Mouse (Mus musculus) lung, adult 18-20 months (tissue): ENCODE data around the gene Surf6.
"Not testable (repeated sequence)": the region's sequence is repeated elsewhere in the genome, so short reads cannot be mapped to it uniquely, and the experiment has no call there.

Experiments
- DNase-seq, 2 experiments: peaks; one replicate each; pipeline ENCODE4 v3.0.0; 2022; ENCODE audit warnings: mixed read lengths in 2 of 2

The Surf6 gene

GRCm38 (mm10) chr2:26912253-26912770 is 9.6 kb upstream of the Surf6 start:
- DNase-seq = no peak

GRCm38 (mm10) chr2:26910994-26911765 is 8.5 kb upstream of the Surf6 start:
- DNase-seq = peak in 1 of 2 experiments; percentile 41

GRCm38 (mm10) chr2:26910124-26910993 is 7.7 kb upstream of the Surf6 start, which contains the start of the genes Med22 and Rpl7a:
Med22 (minus strand) TSS chr2:26910677.
Rpl7a (plus strand) TSS chr2:26910764.
- DNase-seq = peak; percentile 99

GRCm38 (mm10) chr2:26909387-26909784 is 6.7 kb upstream of the Surf6 start:
- DNase-seq = no peak

- DNase-seq = no peak
Measured at GRCm38 (mm10) chr2:26908710-26909386, 6.2 kb upstream of the Surf6 start.

GRCm38 (mm10) chr2:26907109-26907508 is 4.4 kb upstream of the Surf6 start:
- peak in 1 of 2 experiments; percentile 59 for DNase-seq

GRCm38 (mm10) chr2:26906431-26906830 is 3.8 kb upstream of the Surf6 start:
- no peak for DNase-seq

- DNase-seq = no peak
Measured at GRCm38 (mm10) chr2:26905936-26906335, 3.3 kb upstream of the Surf6 start.

GRCm38 (mm10) chr2:26903311-26903710 is 632 bp upstream of the Surf6 start:
- DNase-seq = no peak

GRCm38 (mm10) chr2:26901834-26902400 is 762 bp downstream of the Surf6 start:
- DNase-seq = no peak

- DNase-seq = no peak
Measured at GRCm38 (mm10) chr2:26900731-26901130, 1.9 kb downstream of the Surf6 start.

GRCm38 (mm10) chr2:26895898-26896297 is 6.8 kb downstream of the Surf6 start:
- no peak for DNase-seq

- DNase-seq = not testable (repeated sequence)
Measured at GRCm38 (mm10) chr2:26886170-26886569, 16.5 kb downstream of the Surf6 start.

GRCm38 (mm10) chr2:26885541-26885940 is 17.1 kb downstream of the Surf6 start:
- DNase-seq = not testable (repeated sequence)

GRCm38 (mm10) chr2:26878571-26878970 is 24.1 kb downstream of the Surf6 start:
- DNase-seq = no peak

GRCm38 (mm10) chr2:26870666-26871065 is 32.0 kb downstream of the Surf6 start:
- no peak for DNase-seq

- DNase-seq = no peak
Measured at GRCm38 (mm10) chr2:26864879-26865278, 37.8 kb downstream of the Surf6 start, which contains the start of gene Abo. Abo (minus strand) TSS chr2:26864979.

GRCm38 (mm10) chr2:26862856-26863255 is 39.8 kb downstream of the Surf6 start:
- no peak for DNase-seq

- DNase-seq = peak in 1 of 2 experiments; percentile 9
Measured at GRCm38 (mm10) chr2:26847706-26848105, 55.0 kb downstream of the Surf6 start.
